Mouse (Mus musculus): ENCODE measurements at regions not wholly inside any gene's neighbourhood (a gene's known extent, or its start where the extent isn't known, plus 50 kb on each side); places are given as distances from the start of the nearest gene placed in this dataset.

DNA sequence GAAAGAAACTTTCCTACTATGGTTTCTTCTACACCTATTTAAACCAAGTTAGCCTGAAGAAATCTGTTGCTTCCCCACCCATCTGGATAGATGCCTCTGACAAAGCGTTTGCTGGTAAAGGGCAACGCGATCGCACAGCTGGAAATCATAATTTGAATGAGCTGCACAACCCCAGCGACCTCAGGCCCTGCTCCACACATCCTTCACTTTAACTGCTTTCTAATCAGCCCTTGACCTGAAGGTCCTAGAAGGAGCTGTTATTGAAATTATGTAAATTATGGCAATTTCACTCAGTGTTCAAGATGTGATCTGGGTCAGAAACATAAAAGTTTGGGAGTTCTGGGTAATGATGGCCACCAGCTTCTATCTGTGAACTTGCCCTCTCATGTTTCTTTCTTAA, 201.5 kb upstream of the Mctp2 start:
- 51% methylated on average over 5 of the region's 5 CpGs for WGBS
- no peak for ATAC-seq

DNA sequence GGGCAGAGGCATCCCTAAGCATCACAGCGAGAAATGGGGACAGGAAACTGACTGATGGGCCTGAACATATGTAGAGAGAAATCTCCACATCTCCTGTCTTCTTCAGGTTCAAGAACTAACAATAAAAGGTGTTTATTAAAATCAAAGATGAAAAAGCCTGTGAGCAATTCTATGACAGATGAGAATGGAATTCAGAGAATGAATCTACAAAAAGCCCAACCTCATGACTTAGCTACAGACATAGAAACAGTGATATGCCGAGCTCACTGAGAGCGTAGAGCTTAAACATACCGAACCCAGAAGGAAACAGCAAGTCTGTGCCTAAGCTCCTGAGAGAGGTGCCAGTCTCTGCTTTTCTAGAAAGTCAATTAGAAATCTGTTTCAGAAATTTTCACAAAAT, 203.7 kb upstream of the Mctp2 start:
- WGBS = 93% methylated on average over 4 of the region's 4 CpGs

More for the DNA sequence above, 201.5 kb upstream of the Mctp2 start:
- Histone ChIP-seq H3K27ac (ENCODE audit: low read length) (no peak overlapping the region), H3K9ac (ENCODE audit: low read depth, low read length) (no peak overlapping the region), H3K4me2 (ENCODE audit: low read length) (no peak overlapping the region), H3K27me3 (ENCODE audit: control insufficient read depth, insufficient read depth, low read depth, low read length) (no peaks in the 10 kb centered on the region), H3K4me1 (ENCODE audit: control insufficient read depth, insufficient read depth, low read length) (no peaks in the 10 kb centered on the region), H3K36me3 (ENCODE audit: control insufficient read depth, insufficient read depth, low read length) (no peaks in the 10 kb centered on the region), H3K4me3 (ENCODE audit: low read depth, low read length) (no peak overlapping the region), H3K9me3 (replicated peaks; ENCODE audit: control insufficient read depth, low read length, poor library complexity, severe bottlenecking) (no peaks in the 10 kb centered on the region)

DNA sequence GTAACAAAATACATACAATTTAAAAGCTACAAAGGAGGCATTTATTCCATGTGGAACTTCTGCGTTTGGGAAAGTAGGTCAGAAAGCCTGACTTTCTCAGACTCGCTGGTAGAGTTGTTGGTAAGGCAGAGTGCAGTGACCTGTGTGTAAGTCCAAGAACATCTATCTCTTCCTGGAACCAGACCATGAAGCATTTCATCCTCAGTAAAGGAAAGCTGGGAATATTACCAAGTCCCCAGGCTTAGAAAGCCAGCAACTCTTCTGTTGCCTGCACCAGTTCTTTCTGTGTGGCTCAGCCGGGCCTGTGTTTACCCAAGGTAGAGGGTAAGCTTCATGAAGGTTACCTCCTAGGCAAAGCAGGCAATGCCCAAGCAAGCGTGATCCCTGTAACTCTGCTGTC, 207.0 kb upstream of the Mctp2 start:
- H3K4me2 ChIP-seq (ENCODE audit: low read length) = no peak overlapping the region
- H3K27ac ChIP-seq (ENCODE audit: low read length) = no peak overlapping the region
- no peaks in the 10 kb centered on the region for H3K9me3 ChIP-seq (replicated peaks; ENCODE audit: control insufficient read depth, low read length, poor library complexity, severe bottlenecking)
- no peak overlapping the region for H3K9ac ChIP-seq (ENCODE audit: low read depth, low read length)
- H3K4me3 ChIP-seq (ENCODE audit: low read depth, low read length) = no peak overlapping the region
- no peaks in the 10 kb centered on the region for H3K27me3 ChIP-seq (ENCODE audit: control insufficient read depth, insufficient read depth, low read depth, low read length)
- ATAC-seq = no peak
- 91% methylated on average over 4 of the region's 4 CpGs for WGBS
- no peaks in the 10 kb centered on the region for H3K4me1 ChIP-seq (ENCODE audit: control insufficient read depth, insufficient read depth, low read length)
- no peaks in the 10 kb centered on the region for H3K36me3 ChIP-seq (ENCODE audit: control insufficient read depth, insufficient read depth, low read length)

More for the DNA sequence above, 203.7 kb upstream of the Mctp2 start:
- H3K27ac ChIP-seq (ENCODE audit: low read length) = no peak overlapping the region
- ATAC-seq = no peak
- H3K36me3 ChIP-seq (ENCODE audit: control insufficient read depth, insufficient read depth, low read length) = no peaks in the 10 kb centered on the region
- no peak overlapping the region for H3K9ac ChIP-seq (ENCODE audit: low read depth, low read length)
- H3K4me3 ChIP-seq (ENCODE audit: low read depth, low read length) = no peak overlapping the region
- no peak overlapping the region for H3K4me2 ChIP-seq (ENCODE audit: low read length)
- H3K27me3 ChIP-seq (ENCODE audit: control insufficient read depth, insufficient read depth, low read depth, low read length) = no peaks in the 10 kb centered on the region
- H3K9me3 ChIP-seq (replicated peaks; ENCODE audit: control insufficient read depth, low read length, poor library complexity, severe bottlenecking) = no peaks in the 10 kb centered on the region
- H3K4me1 ChIP-seq (ENCODE audit: control insufficient read depth, insufficient read depth, low read length) = no peaks in the 10 kb centered on the region

DNA sequence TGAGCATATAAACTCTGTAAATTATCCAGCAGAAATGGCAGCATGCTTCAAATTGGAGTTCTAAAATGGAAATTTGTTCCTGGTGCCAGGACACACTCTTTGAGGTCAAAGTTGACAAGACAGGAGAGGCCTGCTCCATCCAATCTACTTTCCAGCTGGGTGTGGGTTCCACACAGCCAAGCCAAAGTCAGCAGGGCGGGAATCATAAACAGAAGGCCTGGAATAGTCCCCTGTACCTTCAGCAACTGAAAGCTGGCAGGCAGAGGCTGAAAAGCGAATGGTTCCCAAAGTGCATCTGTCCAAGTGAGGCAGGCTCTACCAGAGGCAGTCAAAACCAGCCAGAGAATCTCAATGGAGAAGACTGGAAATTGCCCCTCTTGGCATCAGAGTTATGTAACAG, 208.4 kb upstream of the Mctp2 start:
- H3K4me1 ChIP-seq (ENCODE audit: control insufficient read depth, insufficient read depth, low read length) = no peaks in the 10 kb centered on the region
- H3K27me3 ChIP-seq (ENCODE audit: control insufficient read depth, insufficient read depth, low read depth, low read length) = no peaks in the 10 kb centered on the region
- H3K9ac ChIP-seq (ENCODE audit: low read depth, low read length) = no peak overlapping the region
- H3K9me3 ChIP-seq (replicated peaks; ENCODE audit: control insufficient read depth, low read length, poor library complexity, severe bottlenecking) = no peaks in the 10 kb centered on the region
- no peak overlapping the region for H3K4me2 ChIP-seq (ENCODE audit: low read length)
- no peak overlapping the region for H3K4me3 ChIP-seq (ENCODE audit: low read depth, low read length)
- WGBS = 91% methylated on average over 2 of the region's 2 CpGs
- no peaks in the 10 kb centered on the region for H3K36me3 ChIP-seq (ENCODE audit: control insufficient read depth, insufficient read depth, low read length)
- no peak overlapping the region for H3K27ac ChIP-seq (ENCODE audit: low read length)
- ATAC-seq = no peak

DNA sequence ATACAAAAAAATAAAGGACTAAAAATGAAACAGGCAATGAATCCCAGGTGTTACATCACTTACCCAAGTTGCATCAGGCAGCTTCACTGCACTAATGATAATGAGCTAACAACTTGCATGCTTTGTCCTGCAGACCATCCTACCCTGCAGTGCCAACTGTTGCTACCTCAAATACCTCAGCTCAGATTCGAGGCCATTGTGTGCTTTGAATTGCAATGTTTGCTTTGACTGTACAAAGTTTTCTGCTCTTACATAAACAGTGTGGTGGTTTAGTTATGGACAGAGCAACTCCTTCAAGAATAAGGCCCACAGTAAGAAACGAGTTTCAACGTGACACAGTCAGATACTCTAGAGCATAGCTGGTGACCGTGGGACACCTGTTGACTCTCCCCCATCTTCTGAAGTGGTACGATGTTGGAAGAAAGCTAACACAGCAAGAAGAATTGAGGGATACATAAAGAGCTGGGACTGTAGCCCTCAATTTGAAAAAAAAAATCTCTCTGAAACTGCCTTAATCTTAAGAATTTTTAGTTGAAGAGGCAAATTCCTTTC, 212.1 kb upstream of the Mctp2 start:
- Histone ChIP-seq H3K36me3 (ENCODE audit: control insufficient read depth, insufficient read depth, low read length) (no peaks in the 10 kb centered on the region), H3K9ac (ENCODE audit: low read depth, low read length) (no peak overlapping the region), H3K4me2 (ENCODE audit: low read length) (no peak overlapping the region), H3K27ac (ENCODE audit: low read length) (no peak overlapping the region), H3K27me3 (ENCODE audit: control insufficient read depth, insufficient read depth, low read depth, low read length) (no peaks in the 10 kb centered on the region), H3K4me3 (ENCODE audit: low read depth, low read length) (no peak overlapping the region), H3K4me1 (ENCODE audit: control insufficient read depth, insufficient read depth, low read length) (no peaks in the 10 kb centered on the region), H3K9me3 (replicated peaks; ENCODE audit: control insufficient read depth, low read length, poor library complexity, severe bottlenecking) (no peaks in the 10 kb centered on the region)
- no peak for ATAC-seq
- WGBS = 32% methylated on average over 5 of the region's 5 CpGs

DNA sequence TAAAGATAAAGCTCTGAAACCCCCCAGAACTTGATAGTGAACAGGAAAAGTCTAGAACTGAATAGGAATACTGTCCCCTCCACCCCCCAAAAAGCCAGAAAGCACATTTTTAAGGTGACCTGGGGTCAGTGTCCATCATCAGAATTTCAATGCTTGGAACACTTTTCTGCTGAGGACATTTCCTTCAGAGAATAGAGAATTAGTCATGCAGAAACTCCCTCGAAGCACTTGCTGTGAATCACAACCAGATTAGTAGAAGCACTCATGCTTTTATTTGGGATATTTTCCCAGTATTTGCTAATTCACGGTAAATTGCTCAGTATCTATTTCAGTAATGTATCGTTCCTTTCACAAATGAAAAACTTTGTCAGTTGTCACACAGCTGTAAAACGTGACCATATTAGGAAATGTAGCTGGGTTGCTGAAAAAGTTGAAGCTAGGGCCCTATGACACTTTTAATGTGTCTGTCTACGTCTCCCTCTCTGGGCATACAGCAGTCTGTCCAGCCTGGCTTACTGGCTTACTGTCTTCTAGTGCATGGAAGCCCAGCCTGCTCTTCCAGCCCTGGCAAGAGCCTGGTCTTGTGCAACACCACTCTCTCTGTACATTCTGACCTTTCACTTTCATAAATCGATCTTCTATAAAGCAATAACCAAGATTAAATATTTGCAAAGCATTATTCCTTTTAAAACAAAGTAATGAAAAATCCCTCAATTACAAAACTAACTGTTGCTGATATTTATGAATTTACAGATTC, 213.1 kb upstream of the Mctp2 start:
- no peaks in the 10 kb centered on the region for H3K9me3 ChIP-seq (replicated peaks; ENCODE audit: control insufficient read depth, low read length, poor library complexity, severe bottlenecking)
- no peaks in the 10 kb centered on the region for H3K36me3 ChIP-seq (ENCODE audit: control insufficient read depth, insufficient read depth, low read length)
- no peaks in the 10 kb centered on the region for H3K4me1 ChIP-seq (ENCODE audit: control insufficient read depth, insufficient read depth, low read length)
- H3K27ac ChIP-seq (ENCODE audit: low read length) = no peak overlapping the region
- no peaks in the 10 kb centered on the region for H3K27me3 ChIP-seq (ENCODE audit: control insufficient read depth, insufficient read depth, low read depth, low read length)
- H3K4me3 ChIP-seq (ENCODE audit: low read depth, low read length) = no peak overlapping the region
- ATAC-seq = no peak
- H3K9ac ChIP-seq (ENCODE audit: low read depth, low read length) = no peak overlapping the region
- H3K4me2 ChIP-seq (ENCODE audit: low read length) = no peak overlapping the region
- 30% methylated on average over 6 of the region's 6 CpGs for WGBS

DNA sequence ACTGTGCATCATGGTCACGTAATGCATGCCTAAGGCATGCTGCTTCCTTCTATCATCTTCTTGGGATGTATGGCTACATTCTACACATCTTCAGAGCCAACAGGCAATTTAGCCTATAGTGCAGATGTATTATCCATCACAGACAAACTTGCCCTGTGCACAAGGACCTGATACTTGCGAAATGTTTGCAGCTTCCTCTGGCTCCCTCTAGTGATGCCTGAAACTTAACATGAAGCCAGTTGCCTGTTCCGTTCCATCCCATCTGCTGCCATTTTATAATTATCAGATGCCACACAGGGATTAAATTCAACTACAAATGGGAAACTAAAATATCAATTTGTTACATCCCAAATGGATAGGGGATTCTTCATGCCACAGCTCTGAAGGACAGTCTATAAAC, 222.5 kb upstream of the Mctp2 start:
- Histone ChIP-seq H3K9me3 (replicated peaks; ENCODE audit: control insufficient read depth, low read length, poor library complexity, severe bottlenecking) (no peaks in the 10 kb centered on the region), H3K4me3 (ENCODE audit: low read depth, low read length) (no peak overlapping the region), H3K27me3 (ENCODE audit: control insufficient read depth, insufficient read depth, low read depth, low read length) (no peaks in the 10 kb centered on the region)

DNA sequence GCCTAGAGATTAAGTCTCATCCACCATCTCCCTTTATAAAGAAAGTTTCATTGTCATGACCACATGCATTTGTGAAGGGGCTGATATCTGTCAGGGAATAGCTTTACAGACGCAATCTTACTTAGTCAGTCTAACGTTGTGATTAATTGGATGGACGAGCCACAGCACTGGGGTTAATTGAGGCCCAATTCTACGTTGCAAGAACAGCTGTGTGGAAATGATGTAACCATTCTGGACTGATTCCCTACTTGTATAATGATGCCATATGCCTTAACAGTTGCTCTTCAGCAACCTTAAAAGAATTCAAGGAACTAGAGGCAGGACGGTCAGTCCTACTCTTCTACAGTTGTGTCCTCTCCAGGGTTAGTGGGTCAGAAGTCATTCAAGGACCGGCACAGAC, 231.9 kb upstream of the Mctp2 start:
- Histone ChIP-seq H3K27ac (ENCODE audit: low read length) (no peak overlapping the region), H3K9me3 (replicated peaks; ENCODE audit: control insufficient read depth, low read length, poor library complexity, severe bottlenecking) (no peaks in the 10 kb centered on the region), H3K36me3 (ENCODE audit: control insufficient read depth, insufficient read depth, low read length) (no peaks in the 10 kb centered on the region), H3K4me3 (ENCODE audit: low read depth, low read length) (no peak overlapping the region), H3K4me2 (ENCODE audit: low read length) (no peak overlapping the region), H3K27me3 (ENCODE audit: control insufficient read depth, insufficient read depth, low read depth, low read length) (no peaks in the 10 kb centered on the region), H3K4me1 (ENCODE audit: control insufficient read depth, insufficient read depth, low read length) (peaks cover 9% of the 10 kb centered on the region; the same call in 1 of the 2 replicates), H3K9ac (ENCODE audit: low read depth, low read length) (no peak overlapping the region)
- 81% methylated on average over 6 of the region's 6 CpGs for WGBS
- ATAC-seq = no peak

More for the DNA sequence above, 222.5 kb upstream of the Mctp2 start:
- ATAC-seq = no peak
- Histone ChIP-seq H3K9ac (ENCODE audit: low read depth, low read length) (no peak overlapping the region), H3K27ac (ENCODE audit: low read length) (no peak overlapping the region), H3K36me3 (ENCODE audit: control insufficient read depth, insufficient read depth, low read length) (no peaks in the 10 kb centered on the region), H3K4me2 (ENCODE audit: low read length) (no peak overlapping the region), H3K4me1 (ENCODE audit: control insufficient read depth, insufficient read depth, low read length) (no peaks in the 10 kb centered on the region)
- WGBS = 87% methylated on average over 3 of the region's 3 CpGs

DNA sequence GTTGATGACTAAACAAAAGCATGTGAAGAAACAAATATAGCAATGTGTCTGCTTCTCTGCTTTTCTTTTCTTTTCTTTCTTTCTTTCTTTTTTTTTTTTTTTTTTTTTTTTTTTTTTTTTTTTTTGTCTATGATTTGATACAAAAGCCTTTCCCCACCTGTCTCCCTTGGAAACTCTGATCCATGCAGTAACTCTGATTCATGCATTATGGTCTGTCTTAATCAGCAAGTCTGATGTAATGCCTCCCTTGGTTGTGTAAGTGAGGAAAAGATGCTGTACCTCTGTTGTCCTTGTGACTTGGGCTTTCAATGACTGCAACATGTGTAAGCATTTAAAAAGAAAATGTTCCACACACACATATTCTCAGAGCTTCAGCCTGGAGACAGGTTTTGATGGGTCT, 233.5 kb upstream of the Mctp2 start:
- Histone ChIP-seq H3K27ac (ENCODE audit: low read length) (no peak overlapping the region), H3K4me1 (ENCODE audit: control insufficient read depth, insufficient read depth, low read length) (peaks cover 9% of the 10 kb centered on the region; the same call in 1 of the 2 replicates)

More for the DNA sequence above, 233.5 kb upstream of the Mctp2 start:
- Histone ChIP-seq H3K36me3 (ENCODE audit: control insufficient read depth, insufficient read depth, low read length) (no peaks in the 10 kb centered on the region), H3K4me3 (ENCODE audit: low read depth, low read length) (no peak overlapping the region), H3K9me3 (replicated peaks; ENCODE audit: control insufficient read depth, low read length, poor library complexity, severe bottlenecking) (no peaks in the 10 kb centered on the region), H3K4me2 (ENCODE audit: low read length) (no peak overlapping the region), H3K27me3 (ENCODE audit: control insufficient read depth, insufficient read depth, low read depth, low read length) (no peaks in the 10 kb centered on the region), H3K9ac (ENCODE audit: low read depth, low read length) (no peak overlapping the region)
- no peak for ATAC-seq
